Mouse (Mus musculus): ENCODE data around the gene Tspan4. TPM values are rescaled to one million over a fixed set of nuclear protein-coding genes. Genes with fewer than 3 reads are reported as not detected.
"Not testable (repeated sequence)": the region's sequence is repeated elsewhere in the genome, so short reads cannot be mapped to it uniquely, and the experiment has no call there.

The Tspan4 gene
- total and polyA plus RNA-seq, 2 experiments from 2014 or later, result 83.9 to 119 TPM

GRCm38 (mm10) chr7:141439140-141439679 lies 35.8 kb upstream of the Tspan4 start:
- no peak for TF ChIP-seq CTCF (IDR thresholded peaks at IDR 0.05; ENCODE audit: low read depth)
- Histone ChIP-seq H3K4me2 (ENCODE audit: low read depth, low read length) (no peak overlapping the region), H3K4me3 (ENCODE audit: low read length) (no peak overlapping the region), H3K36me3 (ENCODE audit: insufficient read depth, low read length) (no peaks in the 10 kb centered on the region), H3K9ac (replicated peaks; ENCODE audit: low read length) (no peak overlapping the region), H3K4me1 (ENCODE audit: insufficient read depth, low read length) (peaks cover 23% of the 10 kb centered on the region), H3K9me3 (ENCODE audit: low read length) (no peaks in the 10 kb centered on the region), H3K27me3 (ENCODE audit: insufficient read depth, low read length) (no peaks in the 10 kb centered on the region), H3K27ac (no peak overlapping the region)
- no peak for ATAC-seq
- DNase-seq (ENCODE audit: low spot score), result no peak
- WGBS, result 96% methylated on average over 10 of the region's 10 CpGs

- Histone ChIP-seq H3K27me3 (ENCODE audit: insufficient read depth, low read length) (no peaks in the 10 kb centered on the region), H3K4me1 (ENCODE audit: insufficient read depth, low read length) (peaks cover 21% of the 10 kb centered on the region), H3K4me3 (ENCODE audit: low read length) (no peak overlapping the region), H3K36me3 (ENCODE audit: insufficient read depth, low read length) (no peaks in the 10 kb centered on the region), H3K9ac (replicated peaks; ENCODE audit: low read length) (no peak overlapping the region), H3K4me2 (ENCODE audit: low read depth, low read length) (no peak overlapping the region), H3K27ac (no peak overlapping the region), H3K9me3 (ENCODE audit: low read length) (no peaks in the 10 kb centered on the region)
- ATAC-seq (no peak), DNase-seq (ENCODE audit: low spot score) (no peak)
- no peak for TF ChIP-seq CTCF (IDR thresholded peaks at IDR 0.05; ENCODE audit: low read depth)
- WGBS, result 98% methylated on average over 11 of the region's 11 CpGs
Observed at GRCm38 (mm10) chr7:141439811-141440210, 35.2 kb upstream of the Tspan4 start.

GRCm38 (mm10) chr7:141440613-141441012 lies 34.4 kb upstream of the Tspan4 start:
- 32% methylated on average over 6 of the region's 6 CpGs for WGBS
- Histone ChIP-seq H3K9me3 (ENCODE audit: low read length) (no peaks in the 10 kb centered on the region), H3K4me2 (ENCODE audit: low read depth, low read length) (no peak overlapping the region), H3K4me3 (ENCODE audit: low read length) (no peak overlapping the region), H3K9ac (replicated peaks; ENCODE audit: low read length) (no peak overlapping the region), H3K27me3 (ENCODE audit: insufficient read depth, low read length) (no peaks in the 10 kb centered on the region), H3K36me3 (ENCODE audit: insufficient read depth, low read length) (no peaks in the 10 kb centered on the region), H3K4me1 (ENCODE audit: insufficient read depth, low read length) (peaks cover 14% of the 10 kb centered on the region), H3K27ac (no peak overlapping the region)
- ATAC-seq, result no peak
- peak; percentile 78 for TF ChIP-seq CTCF (IDR thresholded peaks at IDR 0.05; ENCODE audit: low read depth)
- DNase-seq (ENCODE audit: low spot score), result peak; percentile 80

- ATAC-seq (no peak), DNase-seq (ENCODE audit: low spot score) (no peak)
- Histone ChIP-seq H3K27me3 (ENCODE audit: insufficient read depth, low read length) (no peaks in the 10 kb centered on the region), H3K4me3 (ENCODE audit: low read length) (no peak overlapping the region), H3K4me1 (ENCODE audit: insufficient read depth, low read length) (peaks cover 9% of the 10 kb centered on the region; the same call in 1 of the 2 replicates), H3K27ac (no peak overlapping the region), H3K9me3 (ENCODE audit: low read length) (no peaks in the 10 kb centered on the region), H3K4me2 (ENCODE audit: low read depth, low read length) (no peak overlapping the region), H3K36me3 (ENCODE audit: insufficient read depth, low read length) (no peaks in the 10 kb centered on the region), H3K9ac (replicated peaks; ENCODE audit: low read length) (no peak overlapping the region)
- TF ChIP-seq CTCF (IDR thresholded peaks at IDR 0.05; ENCODE audit: low read depth), result no peak
- 87% methylated on average over 9 of the region's 9 CpGs for WGBS
Observed at GRCm38 (mm10) chr7:141441460-141441859, 33.6 kb upstream of the Tspan4 start.

GRCm38 (mm10) chr7:141442199-141442598 lies 32.8 kb upstream of the Tspan4 start:
- H3K27ac ChIP-seq, result no peak overlapping the region
- no peak overlapping the region for H3K9ac ChIP-seq (replicated peaks; ENCODE audit: low read length)
- ATAC-seq (no peak), DNase-seq (ENCODE audit: low spot score) (no peak)
- no peak overlapping the region for H3K4me3 ChIP-seq (ENCODE audit: low read length)
- no peaks in the 10 kb centered on the region for H3K27me3 ChIP-seq (ENCODE audit: insufficient read depth, low read length)
- H3K4me1 ChIP-seq (ENCODE audit: insufficient read depth, low read length), result peaks cover 10% of the 10 kb centered on the region; the same call in 1 of the 2 replicates
- WGBS, result 94% methylated on average over 13 of the region's 13 CpGs
- peak overlapping the region; percentile 60; the same call in 1 of the 2 replicates for H3K4me2 ChIP-seq (ENCODE audit: low read depth, low read length)
- no peak for TF ChIP-seq CTCF (IDR thresholded peaks at IDR 0.05; ENCODE audit: low read depth)
- H3K36me3 ChIP-seq (ENCODE audit: insufficient read depth, low read length), result no peaks in the 10 kb centered on the region
- no peaks in the 10 kb centered on the region for H3K9me3 ChIP-seq (ENCODE audit: low read length)

- no peaks in the 10 kb centered on the region for H3K36me3 ChIP-seq (ENCODE audit: insufficient read depth, low read length)
- ATAC-seq, result no peak
- H3K27ac ChIP-seq, result no peak overlapping the region; the same call in 1 of the 2 replicates
- peaks cover 13% of the 10 kb centered on the region for H3K4me1 ChIP-seq (ENCODE audit: insufficient read depth, low read length)
- peak overlapping the region; percentile 60 for H3K4me2 ChIP-seq (ENCODE audit: low read depth, low read length)
- TF ChIP-seq CTCF (IDR thresholded peaks at IDR 0.05; ENCODE audit: low read depth), result peak; percentile 57
- peak overlapping the region; percentile 30; the same call in 1 of the 2 replicates for H3K9ac ChIP-seq (replicated peaks; ENCODE audit: low read length)
- H3K9me3 ChIP-seq (ENCODE audit: low read length), result no peaks in the 10 kb centered on the region
- peak; percentile 54 for DNase-seq (ENCODE audit: low spot score)
- WGBS, result 21% methylated on average over 12 of the region's 12 CpGs
- H3K4me3 ChIP-seq (ENCODE audit: low read length), result peak overlapping the region; percentile 25
- H3K27me3 ChIP-seq (ENCODE audit: insufficient read depth, low read length), result no peaks in the 10 kb centered on the region
Observed at GRCm38 (mm10) chr7:141443081-141443821, 31.8 kb upstream of the Tspan4 start.

GRCm38 (mm10) chr7:141443828-141444237 lies 31.2 kb upstream of the Tspan4 start, which contains the start of gene Pidd1:
Gene Pidd1, minus strand, starts transcription at chr7:141444025.
- Histone ChIP-seq H3K27me3 (ENCODE audit: insufficient read depth, low read length) (no peaks in the 10 kb centered on the region), H3K36me3 (ENCODE audit: insufficient read depth, low read length) (no peaks in the 10 kb centered on the region), H3K9me3 (ENCODE audit: low read length) (no peaks in the 10 kb centered on the region), H3K27ac (no peak within 1 kb of the TSS; the same call in 1 of the 2 replicates), H3K9ac (replicated peaks; ENCODE audit: low read length) (peak within 1 kb of the TSS; percentile 30; the same call in 1 of the 2 replicates), H3K4me2 (ENCODE audit: low read depth, low read length) (peak within 1 kb of the TSS; percentile 60), H3K4me1 (ENCODE audit: insufficient read depth, low read length) (peaks cover 18% of the 10 kb centered on the region), H3K4me3 (ENCODE audit: low read length) (peak within 1 kb of the TSS; percentile 25)
- DNase-seq (ENCODE audit: low spot score) (peak; percentile 65), ATAC-seq (no peak)
- WGBS, result under 1% methylated on average over 25 of the region's 25 CpGs
- TF ChIP-seq CTCF (IDR thresholded peaks at IDR 0.05; ENCODE audit: low read depth), result no peak

- peak overlapping the region; percentile 75 for H3K4me2 ChIP-seq (ENCODE audit: low read depth, low read length)
- H3K9ac ChIP-seq (replicated peaks; ENCODE audit: low read length); H3K9me3 ChIP-seq (ENCODE audit: low read length); DNase-seq (ENCODE audit: low spot score); H3K27ac ChIP-seq; H3K36me3 ChIP-seq (ENCODE audit: insufficient read depth, low read length); H3K27me3 ChIP-seq (ENCODE audit: insufficient read depth, low read length); ATAC-seq: not testable (repeated sequence)
- peaks cover 18% of the 10 kb centered on the region for H3K4me1 ChIP-seq (ENCODE audit: insufficient read depth, low read length)
- 83% methylated on average over 3 of the region's 3 CpGs for WGBS
- peak overlapping the region; percentile 73; the same call in 1 of the 2 replicates for H3K4me3 ChIP-seq (ENCODE audit: low read length)
Observed at GRCm38 (mm10) chr7:141446374-141446773, 28.7 kb upstream of the Tspan4 start.
